Mouse (Mus musculus) MEL (cell line): Measurements from ENCODE around the gene Ripk3. TPM values are rescaled to one million over a fixed set of nuclear protein-coding genes. Genes with fewer than 3 reads are reported as not detected.

ENCODE experiments used
- DNase-seq: peaks from one replicate; pipeline ENCODE4 v3.0.0; 2011; ENCODE audit warnings: low read depth, low spot score
- H3K27ac ChIP-seq: 2 replicates; pipeline ENCODE4 v1.5.1; 2012; ENCODE audit warnings: low read depth, mild to moderate bottlenecking, control low read depth, low read length, moderate library complexity; ENCODE audit not compliant: control insufficient read depth
- H3K27me3 ChIP-seq, 2 experiments: fragments of 150-350 bp in 1 of 2; sonication (generic) in 1 of 2; 2 replicates each; pipeline ENCODE4 v1.6.1; 2012; ENCODE audit warnings: low read length in 2 of 2, mild to moderate bottlenecking in 2 of 2, improper control_type of control experiment in 1 of 2, moderate library complexity in 1 of 2; ENCODE audit not compliant: insufficient read depth in 2 of 2, control insufficient read depth in 1 of 2
- H3K36me3 ChIP-seq, 2 experiments: 2 replicates each; pipeline ENCODE4 v1.6.1; 2012 to 2014; ENCODE audit warnings: low read length in 2 of 2, improper control_type of control experiment in 1 of 2, inconsistent platforms in 1 of 2, mild to moderate bottlenecking in 1 of 2; ENCODE audit not compliant: insufficient read depth in 2 of 2, control insufficient read depth in 1 of 2
- H3K4me1 ChIP-seq, 2 experiments: fragments of 150-350 bp in 1 of 2; sonication (generic) in 1 of 2; 2 replicates each; pipeline ENCODE4 v1.6.1; 2012; ENCODE audit warnings: low read length in 2 of 2, improper control_type of control experiment in 1 of 2, mild to moderate bottlenecking in 1 of 2; ENCODE audit not compliant: insufficient read depth in 2 of 2, control insufficient read depth in 1 of 2
- H3K4me3 ChIP-seq, 2 experiments: fragments of 150-350 bp in 1 of 2; sonication (generic) in 1 of 2; 2 replicates each; pipeline ENCODE4 v1.5.1; 2012; ENCODE audit warnings: low read depth in 2 of 2, low read length in 2 of 2, mild to moderate bottlenecking in 2 of 2, moderate library complexity in 2 of 2, control low read depth in 1 of 2, improper control_type of control experiment in 1 of 2; ENCODE audit not compliant: control insufficient read depth in 1 of 2, insufficient read depth in 1 of 2
- H3K79me2 ChIP-seq: 2 replicates; pipeline ENCODE4 v1.6.1; 2012; ENCODE audit warnings: mild to moderate bottlenecking, low read length, moderate library complexity; ENCODE audit not compliant: control insufficient read depth, poor library complexity, insufficient read depth
- H3K9ac ChIP-seq: 2 replicates; pipeline ENCODE4 v1.6.1; 2012; ENCODE audit warnings: low read depth, mild to moderate bottlenecking, control low read depth, low read length, moderate library complexity; ENCODE audit not compliant: control insufficient read depth, poor library complexity, severe bottlenecking
- H3K9me3 ChIP-seq: fragments of 150-350 bp; sonication (generic); replicated peaks from 2 replicates; pipeline ENCODE4 v1.6.1; 2012; ENCODE audit warnings: mild to moderate bottlenecking, low read length, improper control_type of control experiment, moderate library complexity; ENCODE audit not compliant: insufficient read depth
- BHLHE40 ChIP-seq: IDR thresholded peaks from 2 replicates; pipeline ENCODE4 v1.6.1; 2012; ENCODE audit warnings: low read depth, mild to moderate bottlenecking, inconsistent platforms, low read length, improper control_type of control experiment, borderline replicate concordance
- CHD1 ChIP-seq: IDR thresholded peaks from 2 replicates; pipeline ENCODE4 v1.6.1; 2012; ENCODE audit warnings: low read depth, mild to moderate bottlenecking, inconsistent platforms, low read length, improper control_type of control experiment
- CHD2 ChIP-seq: IDR thresholded peaks from 2 replicates; pipeline ENCODE4 v1.6.1; 2011; ENCODE audit warnings: low read length, improper control_type of control experiment
- CTCF ChIP-seq, 3 experiments: IDR thresholded peaks in 2 of 3; conservative IDR thresholded peaks in 1 of 3; 2 replicates each; pipeline ENCODE4 v1.5.1; 2011 to 2012; ENCODE audit warnings: low read length in 3 of 3, low read depth in 2 of 3, mild to moderate bottlenecking in 2 of 3, improper control_type of control experiment in 1 of 3, inconsistent platforms in 1 of 3, mixed read lengths in 1 of 3, moderate library complexity in 1 of 3; ENCODE audit not compliant: control insufficient read depth in 1 of 3, insufficient read depth in 1 of 3, poor library complexity in 1 of 3, severe bottlenecking in 1 of 3
- ELF1 ChIP-seq: IDR thresholded peaks from 2 replicates; pipeline ENCODE4 v1.6.1; 2014; ENCODE audit warnings: low read depth, mild to moderate bottlenecking, inconsistent platforms, low read length, improper control_type of control experiment, moderate library complexity
- ETS1 ChIP-seq: IDR thresholded peaks from 2 replicates; pipeline ENCODE4 v1.6.1; 2012; ENCODE audit warnings: low read depth, mild to moderate bottlenecking, inconsistent platforms, low read length, improper control_type of control experiment, moderate library complexity
- GABPA ChIP-seq: IDR thresholded peaks from 2 replicates; pipeline ENCODE4 v1.6.1; 2012; ENCODE audit warnings: low read depth, mild to moderate bottlenecking, inconsistent platforms, low read length, improper control_type of control experiment, moderate library complexity
- HCFC1 ChIP-seq: IDR thresholded peaks from 2 replicates; pipeline ENCODE4 v1.6.1; 2012; ENCODE audit warnings: low read depth, mild to moderate bottlenecking, inconsistent platforms, low read length, improper control_type of control experiment, moderate library complexity
- JUND ChIP-seq: IDR thresholded peaks from 2 replicates; pipeline ENCODE4 v1.6.1; 2011; ENCODE audit warnings: low read depth, mild to moderate bottlenecking, improper control_type of control experiment, low read length
- MAFK ChIP-seq: IDR thresholded peaks from 2 replicates; pipeline ENCODE4 v1.6.1; 2011; ENCODE audit warnings: low read depth, mild to moderate bottlenecking, low read length, improper control_type of control experiment, borderline replicate concordance
- MYC ChIP-seq: IDR thresholded peaks from 2 replicates; pipeline ENCODE4 v1.6.1; 2011; ENCODE audit warnings: low read depth, mild to moderate bottlenecking, low read length, improper control_type of control experiment, moderate library complexity
- NELFE ChIP-seq: IDR thresholded peaks from 2 replicates; pipeline ENCODE4 v1.6.1; 2011; ENCODE audit warnings: low read depth, low read length, improper control_type of control experiment
- NRF1 ChIP-seq: IDR thresholded peaks from 2 replicates; pipeline ENCODE4 v1.6.1; 2014; ENCODE audit warnings: low read depth, mild to moderate bottlenecking, inconsistent platforms, low read length, improper control_type of control experiment, moderate library complexity; ENCODE audit not compliant: poor library complexity, insufficient read depth, severe bottlenecking
- POLR2AphosphoS5 ChIP-seq: IDR thresholded peaks from 2 replicates; pipeline ENCODE4 v1.6.1; 2012; ENCODE audit warnings: low read depth, borderline replicate concordance, mild to moderate bottlenecking, inconsistent platforms, low read length, moderate library complexity, mixed read lengths
- RCOR1 ChIP-seq: IDR thresholded peaks from 2 replicates; pipeline ENCODE4 v1.6.1; 2012; ENCODE audit warnings: low read depth, mild to moderate bottlenecking, inconsistent platforms, low read length, improper control_type of control experiment
- TBP ChIP-seq: IDR thresholded peaks from 2 replicates; pipeline ENCODE4 v1.8.0; 2011; ENCODE audit warnings: low read depth, low read length, improper control_type of control experiment
- TCF12 ChIP-seq: IDR thresholded peaks from 2 replicates; pipeline ENCODE4 v1.6.1; 2014; ENCODE audit warnings: low read depth, mild to moderate bottlenecking, inconsistent platforms, low read length, improper control_type of control experiment, moderate library complexity
- UBTF ChIP-seq: IDR thresholded peaks from 2 replicates; pipeline ENCODE4 v1.6.1; 2012; ENCODE audit warnings: low read depth, mild to moderate bottlenecking, inconsistent platforms, low read length, improper control_type of control experiment, moderate library complexity, borderline replicate concordance; ENCODE audit not compliant: insufficient read depth
- USF2 ChIP-seq, 2 experiments: IDR thresholded peaks; 2 replicates each; pipeline ENCODE4 v1.6.1; 2011 to 2012; ENCODE audit warnings: improper control_type of control experiment in 2 of 2, low read length in 2 of 2, borderline replicate concordance in 1 of 2, inconsistent platforms in 1 of 2, low read depth in 1 of 2, mild to moderate bottlenecking in 1 of 2; ENCODE audit not compliant: insufficient read depth in 1 of 2
- ZC3H11A ChIP-seq: IDR thresholded peaks from 2 replicates; pipeline ENCODE4 v1.6.1; 2012; ENCODE audit warnings: low read depth, mild to moderate bottlenecking, inconsistent platforms, low read length, improper control_type of control experiment
- ZMIZ1 ChIP-seq: IDR thresholded peaks from 2 replicates; pipeline ENCODE4 v1.6.1; 2012; ENCODE audit warnings: low read depth, mild to moderate bottlenecking, inconsistent platforms, low read length, improper control_type of control experiment, moderate library complexity
- ZNF384 ChIP-seq: IDR thresholded peaks from 2 replicates; pipeline ENCODE4 v1.6.1; 2012; ENCODE audit warnings: low read depth, mild to moderate bottlenecking, inconsistent platforms, low read length, improper control_type of control experiment
- polyA plus RNA-seq, 2 experiments: library from polyadenylated mRNA; stranded (reverse) in 1 of 2; unstranded in 1 of 2; fragments of >175 nt in 1 of 2; fragments of >200 nt in 1 of 2; gene quantifications; 2 replicates each; pipeline versions ENCODE4 v1.2.1 to v1.2.4; 2012; ENCODE audit warnings: low replicate concordance in 2 of 2, low read depth in 1 of 2; ENCODE audit not compliant: insufficient read length in 2 of 2, insufficient read depth in 1 of 2, missing spikeins in 1 of 2
- total RNA-seq: library from RNA; depleted of rRNA; stranded (reverse); fragments of 300-350 nt; gene quantifications from 2 replicates; pipeline ENCODE4 v1.2.3, GENCODE M21; 2012

The Ripk3 gene
- total and polyA plus RNA-seq, 3 experiments, result 67.1 to 124 (median 123) TPM

DNA sequence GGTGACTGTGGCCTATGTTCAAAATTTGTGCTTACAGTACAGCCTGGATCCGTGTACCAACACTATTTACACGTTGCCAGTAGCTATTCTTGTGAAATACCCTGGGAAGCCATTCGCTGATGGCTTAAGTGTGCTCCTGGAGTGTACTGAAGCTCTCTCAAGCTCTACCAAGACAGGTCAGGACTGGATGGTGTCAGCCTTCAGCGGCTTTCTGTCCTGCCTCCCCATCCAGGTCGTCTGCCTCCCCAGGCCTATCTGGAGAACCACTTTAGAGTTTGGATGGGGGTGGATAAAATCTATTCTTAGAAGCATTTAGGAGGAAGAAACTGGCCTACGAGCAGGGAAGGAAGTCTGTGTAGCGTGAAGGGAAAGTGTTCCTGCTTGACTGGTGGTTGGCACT lies 25.5 kb downstream of the Ripk3 start:
- peak overlapping the region; percentile 49 for H3K27ac ChIP-seq
- TF ChIP-seq MAFK (no peak), ETS1 (no peak), BHLHE40 (no peak), ZNF384 (no peak), MYC (no peak), RCOR1 (no peak), USF2 (IDR thresholded peaks at IDR 0.05; ENCODE audit: borderline replicate concordance in 1 of 2, insufficient read depth in 1 of 2, low read depth in 1 of 2, low read length in 2 of 2) (no peak), ELF1 (no peak), GABPA (no peak), ZMIZ1 (no peak), HCFC1 (no peak)
- no peaks in the 10 kb centered on the region for H3K79me2 ChIP-seq
- DNase-seq, result no peak
- peaks cover 0 to 4% of the 10 kb centered on the region in 2 experiments; a peak in 2 of 4 replicates for H3K36me3 ChIP-seq
- H3K4me3 ChIP-seq, result no peak overlapping the region
- no peaks in the 10 kb centered on the region for H3K27me3 ChIP-seq
- H3K4me1 ChIP-seq, result peaks cover 6 to 27% of the 10 kb centered on the region in 2 experiments
- H3K9ac ChIP-seq, result peak overlapping the region; percentile 38
- H3K9me3 ChIP-seq, result no peaks in the 10 kb centered on the region

DNA sequence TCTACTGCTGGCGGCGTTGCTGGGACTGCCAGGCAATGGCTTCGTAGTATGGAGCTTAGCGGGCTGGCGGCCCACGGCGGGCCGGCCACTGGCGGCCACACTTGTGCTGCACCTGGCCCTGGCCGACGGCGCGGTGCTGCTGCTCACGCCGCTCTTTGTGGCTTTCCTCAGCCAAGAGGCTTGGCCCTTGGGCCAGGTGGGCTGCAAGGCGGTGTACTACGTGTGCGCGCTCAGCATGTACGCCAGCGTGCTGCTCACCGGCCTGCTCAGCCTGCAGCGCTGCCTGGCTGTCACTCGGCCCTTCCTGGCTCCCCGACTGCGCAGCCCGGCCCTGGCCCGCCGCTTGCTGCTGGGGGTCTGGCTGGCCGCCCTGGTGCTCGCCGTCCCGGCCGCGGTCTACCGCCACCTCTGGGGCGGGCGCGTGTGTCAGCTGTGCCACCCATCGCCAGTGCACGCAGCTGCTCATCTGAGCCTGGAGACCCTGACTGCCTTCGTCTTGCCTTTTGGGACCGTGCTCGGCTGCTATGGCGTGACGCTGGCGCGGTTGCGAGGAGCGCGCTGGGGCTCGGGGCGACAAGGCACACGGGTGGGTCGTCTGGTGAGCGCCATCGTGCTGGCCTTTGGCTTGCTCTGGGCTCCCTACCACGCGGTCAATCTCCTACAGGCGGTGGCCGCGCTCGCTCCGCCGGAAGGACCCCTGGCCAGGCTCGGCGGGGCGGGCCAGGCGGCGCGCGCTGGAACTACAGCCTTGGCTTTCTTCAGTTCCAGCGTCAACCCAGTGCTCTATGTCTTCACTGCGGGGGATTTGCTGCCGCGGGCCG lies 26.5 kb downstream of the Ripk3 start:
- Histone ChIP-seq H3K27me3 (no peaks in the 10 kb centered on the region), H3K4me1 (peaks cover 6 to 27% of the 10 kb centered on the region in 2 experiments)

More for the DNA sequence above, 26.5 kb downstream of the Ripk3 start:
- Histone ChIP-seq H3K27ac (no peak overlapping the region), H3K9ac (no peak overlapping the region), H3K79me2 (no peaks in the 10 kb centered on the region), H3K9me3 (no peaks in the 10 kb centered on the region), H3K4me3 (no peak overlapping the region), H3K36me3 (peaks cover 0 to 4% of the 10 kb centered on the region in 2 experiments; a peak in 2 of 4 replicates)
- DNase-seq, result no peak
- TF ChIP-seq ELF1 (no peak), UBTF (no peak), TBP (no peak), ZC3H11A (no peak), MYC (no peak), ZNF384 (no peak), NRF1 (no peak), POLR2AphosphoS5 (no peak), ETS1 (no peak), JUND (no peak), CHD2 (no peak), MAFK (no peak), NELFE (no peak), TCF12 (no peak), CHD1 (no peak), CTCF (IDR thresholded peaks at IDR 0.05 in 2 of 3, conservative IDR thresholded peaks at IDR 0.05 in 1 of 3; ENCODE audit: control insufficient read depth in 1 of 3, insufficient read depth in 1 of 3, low read depth in 2 of 3, low read length in 3 of 3, poor library complexity in 1 of 3, severe bottlenecking in 1 of 3) (no peak), RCOR1 (no peak)
